Mouse (Mus musculus): Measurements from ENCODE around the gene Aqr.

GRCm38 (mm10) chr2:114087271-114087670 is 99.6 kb downstream of the Aqr start:
- TF ChIP-seq POLR2A (IDR thresholded peaks at IDR 0.05; ENCODE audit: low read depth, low read length) (no peak), CTCF (conservative IDR thresholded peaks at IDR 0.05; ENCODE audit: insufficient read depth, insufficient read length, low read depth, low read length) (no peak)

All from kidney, adult 2 months (tissue).